Mouse (Mus musculus) hindbrain, embryonic 14.5 days (tissue): ENCODE measurements at regions not wholly inside any gene's neighbourhood (a gene's known extent, or its start where the extent isn't known, plus 50 kb on each side); places are given as distances from the start of the nearest gene placed in this dataset.

Experiments used
- ATAC-seq: fragments of 200-750 bp; cut with Nextera tagmentation; 2 replicates; pipeline ENCODE4 v1.8.0; 2017; ENCODE audit warnings: moderate number of reproducible peaks, mild to moderate bottlenecking, moderate TSS enrichment, moderate library complexity; ENCODE audit not compliant: low FRiP score
- DNase-seq: peaks from one replicate; pipeline ENCODE4 v3.0.0-alpha.2; 2015; ENCODE audit warnings: low spot score
- H3K27ac ChIP-seq: fragments of 300-500 bp; sonication (generic); 2 replicates; pipeline ENCODE4 v1.5.1; 2014; ENCODE audit warnings: mild to moderate bottlenecking, moderate library complexity
- H3K27me3 ChIP-seq: fragments of 300-500 bp; sonication (generic); 2 replicates; pipeline ENCODE4 v1.6.1; 2014; ENCODE audit warnings: mild to moderate bottlenecking, low read length, mixed read lengths; ENCODE audit not compliant: control insufficient read depth, insufficient read depth
- H3K36me3 ChIP-seq: fragments of 300-500 bp; sonication (generic); replicated peaks from 2 replicates; pipeline ENCODE4 v1.6.1; 2014; ENCODE audit not compliant: control insufficient read depth, insufficient read depth
- H3K4me1 ChIP-seq: fragments of 300-500 bp; sonication (generic); replicated peaks from 2 replicates; pipeline ENCODE4 v1.6.1; 2014; ENCODE audit warnings: antibody characterized with exemption, low read length, mixed read lengths; ENCODE audit not compliant: control insufficient read depth, insufficient read depth
- H3K4me2 ChIP-seq: fragments of 300-500 bp; sonication (generic); replicated peaks from 2 replicates; pipeline ENCODE4 v1.6.1; 2014; ENCODE audit warnings: mild to moderate bottlenecking, moderate library complexity
- H3K4me3 ChIP-seq: fragments of 300-500 bp; sonication (generic); replicated peaks from 2 replicates; pipeline ENCODE4 v1.5.1; 2014; ENCODE audit warnings: mild to moderate bottlenecking, low read length
- H3K9ac ChIP-seq: fragments of 300-500 bp; sonication (generic); 2 replicates; pipeline ENCODE4 v1.6.1; 2014
- H3K9me3 ChIP-seq: fragments of 300-500 bp; sonication (generic); 2 replicates; pipeline ENCODE4 v1.6.1; 2016; ENCODE audit warnings: low read length; ENCODE audit not compliant: control insufficient read depth
- WGBS: fragments of 180-500 bp; shearing (Covaris S2); extraction: QIAGEN DNeasy Blood & Tissue Kit; methylation state at CpG from one replicate; pipeline ENCODE4 v1.1.7; 2014; 5-methylcytosine and 5-hydroxymethylcytosine counted together

DNA sequence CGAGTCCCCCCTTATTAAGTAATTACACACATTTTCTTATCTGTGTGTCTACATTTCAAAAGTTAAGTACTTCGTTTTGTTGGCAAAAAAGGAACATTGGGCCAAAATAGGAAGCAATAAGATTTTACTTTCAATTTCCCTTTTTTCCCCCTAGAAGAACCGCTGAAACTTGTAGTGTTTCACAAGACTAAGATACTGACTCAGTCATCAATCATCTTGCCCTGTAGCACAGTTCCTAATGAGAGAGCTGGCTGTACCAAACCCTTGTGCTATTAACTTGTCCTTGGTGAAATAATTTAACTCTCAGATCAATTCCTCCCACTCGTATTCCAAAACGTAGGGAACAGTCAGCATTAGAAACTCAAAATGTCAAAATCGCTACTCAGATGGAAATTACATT, 66.6 kb upstream of the Rap2b start:
- Histone ChIP-seq H3K36me3 (no peaks in the 10 kb centered on the region), H3K27me3 (no peaks in the 10 kb centered on the region), H3K4me3 (no peak overlapping the region), H3K4me2 (no peak overlapping the region), H3K9ac (no peak overlapping the region), H3K9me3 (no peaks in the 10 kb centered on the region), H3K27ac (no peak overlapping the region), H3K4me1 (no peaks in the 10 kb centered on the region)
- WGBS: 82% methylated on average over 6 of the region's 6 CpGs
- no peak for DNase-seq
- ATAC-seq: no peak

DNA sequence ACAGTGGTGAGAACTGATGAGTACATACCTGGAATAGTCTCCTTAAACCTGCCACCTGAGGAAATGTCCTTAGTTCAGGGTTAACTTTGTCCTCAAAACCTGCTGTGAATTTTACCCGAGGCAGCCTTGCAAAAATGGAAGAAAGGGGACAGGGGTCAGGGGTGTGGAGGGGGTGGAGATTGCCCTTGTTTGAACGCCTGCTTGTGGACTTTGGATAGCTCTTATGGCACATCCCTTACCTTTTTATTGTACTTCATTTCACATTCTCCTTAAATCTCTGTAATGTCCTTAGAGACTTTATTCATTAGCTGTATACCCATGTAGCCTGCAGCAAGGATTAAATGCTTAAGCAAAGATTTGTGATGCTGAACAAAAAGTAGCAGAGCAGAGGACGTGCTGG, 64.1 kb upstream of the Rap2b start:
- no peaks in the 10 kb centered on the region for H3K4me1 ChIP-seq
- no peak for ATAC-seq
- H3K9me3 ChIP-seq: no peaks in the 10 kb centered on the region
- H3K4me2 ChIP-seq: no peak overlapping the region
- no peak overlapping the region for H3K27ac ChIP-seq
- DNase-seq: no peak
- no peak overlapping the region for H3K4me3 ChIP-seq
- 73% methylated on average over 3 of the region's 3 CpGs for WGBS
- no peaks in the 10 kb centered on the region for H3K36me3 ChIP-seq
- H3K27me3 ChIP-seq: no peaks in the 10 kb centered on the region
- no peak overlapping the region for H3K9ac ChIP-seq

DNA sequence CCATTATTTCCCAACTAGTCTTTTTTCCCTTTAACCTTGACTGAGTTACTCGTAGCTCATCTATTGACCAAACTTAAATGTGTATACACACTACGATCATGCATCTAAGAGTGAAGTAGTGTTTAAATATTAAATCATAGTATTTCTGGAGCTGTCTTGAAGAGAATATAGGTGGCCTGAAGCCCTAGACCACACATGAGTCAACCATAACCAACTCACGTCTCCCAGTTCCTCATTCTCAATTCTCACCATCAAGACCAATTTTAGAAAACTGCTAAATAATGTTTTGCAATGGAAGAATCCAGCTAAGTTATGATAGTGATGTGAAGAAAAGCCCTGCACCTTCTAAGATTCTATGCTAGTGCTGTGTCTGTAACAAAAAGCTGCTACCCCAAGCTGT, 59.2 kb upstream of the Rap2b start:
- DNase-seq (no peak), ATAC-seq (no peak)
- no peaks in the 10 kb centered on the region for H3K4me1 ChIP-seq
- H3K9me3 ChIP-seq: no peaks in the 10 kb centered on the region
- no peaks in the 10 kb centered on the region for H3K27me3 ChIP-seq
- H3K4me3 ChIP-seq: no peak overlapping the region
- no peak overlapping the region for H3K27ac ChIP-seq
- H3K9ac ChIP-seq: no peak overlapping the region
- no peaks in the 10 kb centered on the region for H3K36me3 ChIP-seq
- WGBS: 91% methylated on average over 3 of the region's 3 CpGs
- H3K4me2 ChIP-seq: no peak overlapping the region

DNA sequence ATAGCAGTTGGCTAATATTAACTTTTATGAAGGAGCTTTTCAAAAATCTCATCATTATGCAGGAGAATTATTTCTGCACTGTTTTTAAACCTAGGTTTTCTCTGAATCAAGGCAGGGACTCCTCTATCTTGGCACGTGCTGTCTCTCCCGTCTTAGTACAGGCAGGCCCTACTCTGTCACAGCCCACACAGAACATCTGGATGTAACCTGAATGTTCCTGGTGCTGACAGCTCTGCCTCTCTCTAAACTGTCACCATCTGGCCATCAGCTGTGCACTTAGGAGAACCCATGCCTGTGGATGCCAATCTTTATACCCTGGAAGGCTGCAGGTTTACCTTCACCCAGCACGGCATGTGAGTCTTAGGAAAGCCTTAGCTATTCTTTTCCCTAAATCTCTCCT, 58.0 kb upstream of the Rap2b start:
- H3K36me3 ChIP-seq: no peaks in the 10 kb centered on the region
- 80% methylated on average over 3 of the region's 3 CpGs for WGBS

DNA sequence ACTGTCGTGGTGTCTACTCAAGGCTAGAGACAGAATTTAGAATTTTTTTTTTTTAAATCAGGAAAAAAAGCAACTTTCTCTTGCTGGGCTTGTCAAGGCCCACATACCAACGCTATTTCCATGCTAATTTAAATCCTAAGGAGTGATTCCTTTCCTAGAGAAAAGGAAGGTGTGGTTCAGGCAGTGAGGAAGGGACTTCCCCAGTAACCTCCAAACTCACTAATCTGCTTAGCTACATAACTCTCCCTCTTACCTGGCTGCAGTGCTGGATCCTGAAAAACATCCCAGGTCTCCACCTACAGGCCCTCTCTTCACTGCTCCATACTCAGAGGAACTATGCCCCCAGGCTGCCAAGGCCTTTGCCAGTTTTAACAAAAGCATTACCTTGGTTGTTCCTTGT, 55.1 kb upstream of the Rap2b start:
- DNase-seq (no peak), ATAC-seq (no peak)
- Histone ChIP-seq H3K27me3 (no peaks in the 10 kb centered on the region), H3K4me2 (no peak overlapping the region), H3K9me3 (no peaks in the 10 kb centered on the region), H3K4me1 (no peaks in the 10 kb centered on the region), H3K27ac (no peak overlapping the region), H3K9ac (no peak overlapping the region), H3K4me3 (no peak overlapping the region), H3K36me3 (no peaks in the 10 kb centered on the region)
- WGBS: 52% methylated on average over 2 of the region's 2 CpGs

More for the DNA sequence above, 58.0 kb upstream of the Rap2b start:
- Histone ChIP-seq H3K4me2 (no peak overlapping the region), H3K27ac (no peak overlapping the region), H3K4me3 (no peak overlapping the region), H3K9me3 (no peaks in the 10 kb centered on the region), H3K27me3 (no peaks in the 10 kb centered on the region), H3K9ac (no peak overlapping the region), H3K4me1 (no peaks in the 10 kb centered on the region)
- DNase-seq (no peak), ATAC-seq (no peak)

DNA sequence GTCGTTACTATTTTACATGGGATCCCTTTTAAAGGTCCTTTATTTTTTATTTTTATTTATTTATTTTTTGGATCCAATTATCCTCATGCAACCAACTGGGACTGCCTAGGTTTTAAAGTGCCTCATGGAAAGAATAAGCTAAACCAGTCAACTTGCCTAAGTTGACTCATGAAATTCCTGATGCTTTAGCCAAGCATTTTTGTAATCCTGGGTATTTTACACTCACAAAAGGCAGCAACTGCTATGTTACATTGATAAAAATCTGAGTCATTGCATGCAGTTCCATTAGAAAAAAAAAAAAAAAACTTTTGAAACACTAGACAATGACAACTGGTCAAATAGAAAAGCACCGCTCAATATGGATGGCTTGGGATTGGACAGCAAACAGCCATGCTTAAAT, 52.7 kb upstream of the Rap2b start:
- 90% methylated on average over 2 of the region's 2 CpGs for WGBS
- Histone ChIP-seq H3K27ac (no peak overlapping the region), H3K27me3 (no peaks in the 10 kb centered on the region), H3K4me2 (no peak overlapping the region), H3K9me3 (no peaks in the 10 kb centered on the region), H3K9ac (no peak overlapping the region), H3K36me3 (no peaks in the 10 kb centered on the region), H3K4me3 (no peak overlapping the region), H3K4me1 (no peaks in the 10 kb centered on the region)
- DNase-seq: no peak
- no peak for ATAC-seq

DNA sequence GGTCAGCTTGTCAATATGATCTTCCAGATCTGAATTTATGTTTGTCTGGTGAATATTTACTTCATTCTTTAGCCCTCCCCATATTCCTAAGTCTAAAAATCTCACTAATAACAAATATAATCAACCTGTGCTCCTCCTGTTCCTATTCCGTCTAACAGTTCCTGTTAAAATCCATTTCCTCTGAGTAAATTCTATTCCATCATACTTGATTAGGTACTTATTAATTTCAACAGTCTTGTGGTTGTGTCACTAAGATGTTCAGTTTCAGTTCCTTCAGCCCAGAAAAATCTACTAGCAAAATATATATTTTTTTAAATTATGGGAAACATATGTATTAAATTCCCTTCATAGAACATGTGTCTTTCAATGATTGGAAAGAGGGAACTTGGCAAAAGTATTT, 52.2 kb upstream of the Rap2b start:
- Histone ChIP-seq H3K9ac (no peak overlapping the region), H3K36me3 (no peaks in the 10 kb centered on the region), H3K4me2 (no peak overlapping the region), H3K4me3 (no peak overlapping the region), H3K4me1 (no peaks in the 10 kb centered on the region), H3K27me3 (no peaks in the 10 kb centered on the region), H3K9me3 (no peaks in the 10 kb centered on the region), H3K27ac (no peak overlapping the region)
- ATAC-seq (no peak), DNase-seq (no peak)
- WGBS: 88% methylated on average over 1 of the region's 1 CpGs
